10 mouse cellular contexts compared by ENCODE assay signal in the genomic region with DNA sequence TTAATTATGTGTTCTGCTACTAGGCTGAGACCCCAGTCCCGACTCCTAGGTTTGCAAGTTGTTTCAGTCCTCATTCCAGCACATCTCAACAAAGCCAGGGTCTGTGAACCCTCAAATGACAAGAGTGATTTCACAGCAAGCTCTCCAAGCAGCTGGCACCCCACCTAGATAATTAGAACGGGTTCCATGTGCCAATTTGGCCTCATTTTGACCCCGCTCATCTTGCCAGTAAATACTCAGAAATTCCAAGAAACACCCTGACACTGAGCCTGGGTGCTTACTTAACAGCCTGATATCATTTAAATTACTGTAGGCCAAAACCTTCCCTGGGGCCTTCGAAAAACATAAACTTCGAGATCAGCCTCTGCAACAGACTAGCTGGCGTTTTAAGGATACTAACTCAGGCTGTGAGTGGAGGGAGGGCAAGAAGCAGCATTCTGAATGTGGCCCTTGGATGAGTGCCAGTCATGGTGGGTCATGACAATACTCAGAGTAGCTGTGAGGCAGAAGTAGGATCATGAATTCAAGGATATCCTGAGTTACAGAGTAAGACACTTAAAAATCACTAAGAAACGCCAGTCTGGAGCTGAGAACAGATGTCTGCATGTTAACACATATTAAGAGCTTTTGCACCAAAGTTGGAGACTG. TPM values are rescaled to one million over a fixed set of nuclear protein-coding genes. Genes with fewer than 3 reads are reported as not detected.
A peak's percentile ranks its signal among the peaks of the same experiment; 100 is the strongest.
DNase-seq lines count a peak whose midpoint lies in the region; ATAC-seq lines count a peak whose summit lies in the region.
"Had no signal": no experiment of that assay in that cellular context is flagged by ENCODE, and none has a peak within 500 bp of the region (broad histone marks: within the 10 kb centered on the region; RNA-seq: fewer than 3 reads in every experiment).

No protein-coding gene starts in this region.

- H3K4me2 ChIP-seq in kidney, embryonic 16.5 days (replicated peaks; ENCODE audit: low read depth, low read length), result no peak overlapping the region

- no peak overlapping the region for H3K4me3 ChIP-seq in kidney, embryonic 16.5 days (ENCODE audit: low read length)

- H3K9ac ChIP-seq in kidney, embryonic 16.5 days (replicated peaks; ENCODE audit: low read length), result no peak overlapping the region

- peak overlapping the region; percentile 14; the same call in 1 of the 2 replicates for H3K27ac ChIP-seq in kidney, embryonic 16.5 days (ENCODE audit: low read length)

- no peak for ATAC-seq in kidney, embryonic 16.5 days (ENCODE audit: low FRiP score, low TSS enrichment)
- ATAC-seq: Patski had no signal

- no peaks in the 10 kb centered on the region for H3K9me3 ChIP-seq in kidney, embryonic 16.5 days (ENCODE audit: low read length)

- H3K4me1 ChIP-seq in kidney, embryonic 16.5 days (ENCODE audit: insufficient read depth, low read length), result peaks cover 19% of the 10 kb centered on the region

- no peaks in the 10 kb centered on the region for H3K27me3 ChIP-seq in kidney, embryonic 16.5 days (ENCODE audit: insufficient read depth, low read length)
- H3K27me3 ChIP-seq: Patski had no signal

- H3K36me3 ChIP-seq in kidney, embryonic 16.5 days (ENCODE audit: insufficient read depth, low read length), result peaks cover 14% of the 10 kb centered on the region

- DNase-seq in gastrocnemius, adult 18-20 months (ENCODE audit: low spot score), result peak; percentile 29
- DNase-seq in gastrocnemius, adult 8-10 months (ENCODE audit: low spot score in 2 of 2), result no peak
- no peak for DNase-seq in kidney, adult 8-10 months
- DNase-seq in adrenal gland, adult 2 months, result peak; percentile 71
- DNase-seq in kidney, postnatal 10 days, result peak; percentile 68
- no peak for DNase-seq in urinary bladder, adult 2 months (ENCODE audit: low spot score)
- no peak for DNase-seq in cerebellum, adult 11-12 months

- 59% methylated on average over 7 of the region's 7 CpGs for WGBS in kidney, embryonic 16.5 days

RNA-seq across cellular contexts. Expression of a gene that starts 3.1 kb away (rescaled TPM):
- 10 to 100 TPM; 57.8 to 66.2 TPM for total RNA-seq in gastrocnemius, adult 18-20 months (2021)
- total RNA-seq in gastrocnemius, adult 8-10 months (2022), result 10 to 100 TPM; 64.4 to 70.3 (median 67.4) TPM
- 44.5 and 45.8 TPM in 2 replicates for polyA plus RNA-seq in kidney, embryonic 16.5 days (2015; fragmentation: Nextera tagmentation; extraction: Ambion mirVana)
- total RNA-seq in adrenal gland, adult 2 months (2021), result 100 to 1,000 TPM; 138 to 351 TPM
- 942 and 1,575 TPM in 2 replicates for polyA plus RNA-seq in adrenal gland, adult 2 months (2012; rRNA removed)
- polyA plus RNA-seq in urinary bladder, adult 2 months (2012; rRNA removed), result 102 and 121 TPM in 2 replicates

RNA-seq across cellular contexts. Expression of a gene that starts 22.3 kb away (rescaled TPM):
- 10 to 100 TPM; 40.9 to 62.1 TPM for total RNA-seq in gastrocnemius, adult 18-20 months (2021)
- total RNA-seq in gastrocnemius, adult 8-10 months (2022), result 10 to 100 TPM; 28.4 to 54.2 (median 31.7) TPM
- polyA plus RNA-seq in kidney, embryonic 16.5 days (2015; fragmentation: Nextera tagmentation; extraction: Ambion mirVana), result 92.3 and 154 TPM in 2 replicates
- total RNA-seq in adrenal gland, adult 2 months (2021), result 100 to 1,000 TPM in 1 of 2 experiments, 10 to 100 TPM in 1; 80.8 to 268 TPM
- polyA plus RNA-seq in adrenal gland, adult 2 months (2012; rRNA removed), result 59.9 and 80.9 TPM in 2 replicates
- 8,790 and 9,672 TPM in 2 replicates for polyA plus RNA-seq in urinary bladder, adult 2 months (2012; rRNA removed)
- total RNA-seq: common myeloid progenitor, adult 5-6 weeks had no signal

RNA-seq across cellular contexts. Expression of a gene that starts 51.4 kb away (rescaled TPM):
- 10 to 100 TPM; 28.2 to 29.5 TPM for total RNA-seq in gastrocnemius, adult 18-20 months (2021)
- 10 to 100 TPM; 23.7 to 28.9 (median 25.5) TPM for total RNA-seq in gastrocnemius, adult 8-10 months (2022)
- 50.5 and 62.7 TPM in 2 replicates for polyA plus RNA-seq in kidney, embryonic 16.5 days (2015; fragmentation: Nextera tagmentation; extraction: Ambion mirVana)
- total RNA-seq in adrenal gland, adult 2 months (2021), result 10 to 100 TPM; 37.4 to 48.5 TPM
- 15.8 and 17.6 TPM in 2 replicates for polyA plus RNA-seq in adrenal gland, adult 2 months (2012; rRNA removed)
- 15.2 and 18.5 TPM in 2 replicates for polyA plus RNA-seq in urinary bladder, adult 2 months (2012; rRNA removed)

RNA-seq across cellular contexts. Expression of a gene that starts 51.9 kb away (rescaled TPM):
- 1 to 10 TPM; 8.0 to 9.0 TPM for total RNA-seq in gastrocnemius, adult 18-20 months (2021)
- total RNA-seq in gastrocnemius, adult 8-10 months (2022), result 10 to 100 TPM in 2 of 4 experiments, 1 to 10 TPM in 2; 7.9 to 14.1 (median 10.7) TPM
- polyA plus RNA-seq in kidney, embryonic 16.5 days (2015; fragmentation: Nextera tagmentation; extraction: Ambion mirVana), result 23.2 and 24.9 TPM in 2 replicates
- total RNA-seq in adrenal gland, adult 2 months (2021), result 10 to 100 TPM; 20.8 to 30.0 TPM
- polyA plus RNA-seq in adrenal gland, adult 2 months (2012; rRNA removed), result 18.4 and 28.0 TPM in 2 replicates
- polyA plus RNA-seq in urinary bladder, adult 2 months (2012; rRNA removed), result 22.0 and 22.4 TPM in 2 replicates

RNA-seq across cellular contexts. Expression of a gene that starts 54.3 kb away (rescaled TPM):
- total RNA-seq in gastrocnemius, adult 18-20 months (2021), result 10 to 100 TPM; 23.6 to 32.0 TPM
- 10 to 100 TPM; 19.1 to 25.8 (median 23.2) TPM for total RNA-seq in gastrocnemius, adult 8-10 months (2022)
- polyA plus RNA-seq in kidney, embryonic 16.5 days (2015; fragmentation: Nextera tagmentation; extraction: Ambion mirVana), result 166 and 173 TPM in 2 replicates
- 100 to 1,000 TPM; 154 to 167 TPM for total RNA-seq in adrenal gland, adult 2 months (2021)
- 57.5 and 96.7 TPM in 2 replicates for polyA plus RNA-seq in adrenal gland, adult 2 months (2012; rRNA removed)
- polyA plus RNA-seq in urinary bladder, adult 2 months (2012; rRNA removed), result 42.7 and 45.4 TPM in 2 replicates

Comparison
In these comparisons a context has a peak if more than half of its experiments do, and no peak if none do; other contexts are left out.
1. DNase-seq: peak in gastrocnemius, adult 18-20 months (single experiment), adrenal gland, adult 2 months (single experiment) and kidney, postnatal 10 days (single experiment); none in gastrocnemius, adult 8-10 months (0 of 2), kidney, adult 8-10 months (0 of 2), urinary bladder, adult 2 months (single experiment) and cerebellum, adult 11-12 months (single experiment).